Mouse (Mus musculus): ENCODE results near the gene Zfp524.

GRCm38 (mm10) chr7:5057381-5057780, 43.2 kb downstream of the Zfp524 start:
- TF ChIP-seq MYOG (IDR thresholded peaks at IDR 0.05; ENCODE audit: control insufficient read depth in 1 of 3, insufficient read depth in 1 of 3, insufficient read length in 2 of 3, low read depth in 2 of 3) (no peak), POLR2A (IDR thresholded peaks at IDR 0.05; ENCODE audit: insufficient read length, low read depth) (no peak), USF1 (IDR thresholded peaks at IDR 0.05; ENCODE audit: low read depth) (no peak), SRF (IDR thresholded peaks at IDR 0.05; ENCODE audit: control insufficient read depth, insufficient read length, low read depth) (no peak), TCF12 (IDR thresholded peaks at IDR 0.05; ENCODE audit: insufficient read depth, poor library complexity, severe bottlenecking) (no peak), CEBPB (IDR thresholded peaks at IDR 0.05; ENCODE audit: insufficient read depth, poor library complexity, severe bottlenecking) (no peak)
